Mouse (Mus musculus) retina, adult 2 months (tissue): ENCODE data around the gene Dpp6.

ENCODE experiments used
- DNase-seq: peaks from one replicate; pipeline ENCODE4 v3.0.0-alpha.2; 2012; ENCODE audit warnings: low read depth, low spot score

Dpp6 gene

GRCm38 (mm10) chr5:27373931-27374330 lies 556.9 kb downstream of the Dpp6 start:
- no peak for DNase-seq

GRCm38 (mm10) chr5:27375841-27376240 lies 558.8 kb downstream of the Dpp6 start:
- DNase-seq = no peak

GRCm38 (mm10) chr5:27380656-27381385 lies 563.8 kb downstream of the Dpp6 start:
- DNase-seq = no peak

DNA sequence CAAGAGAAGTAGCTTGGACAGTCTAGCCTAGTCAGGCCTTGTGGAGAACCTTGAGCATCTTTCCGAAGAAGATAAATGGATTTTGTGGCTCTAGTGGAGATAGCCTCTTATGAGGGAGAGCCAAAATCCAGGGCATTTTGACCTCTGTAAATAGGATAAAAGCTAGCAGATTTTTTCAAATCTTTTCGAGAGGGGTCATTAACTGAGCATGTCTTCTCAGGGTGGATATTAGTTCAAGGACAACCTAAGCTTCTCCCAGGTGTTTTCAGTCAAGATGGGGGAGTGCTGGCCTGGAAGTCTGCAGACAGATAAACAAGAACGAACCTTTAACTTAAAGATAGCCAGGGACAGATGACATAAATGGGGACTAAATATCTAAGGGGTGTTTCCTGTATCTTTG lies 581.4 kb downstream of the Dpp6 start:
- DNase-seq = no peak

- DNase-seq = no peak
Measured at GRCm38 (mm10) chr5:27399111-27399510, 582.1 kb downstream of the Dpp6 start.

GRCm38 (mm10) chr5:27402616-27403015 lies 585.6 kb downstream of the Dpp6 start:
- DNase-seq = no peak

GRCm38 (mm10) chr5:27408854-27409253 lies 591.9 kb downstream of the Dpp6 start:
- DNase-seq = no peak

DNA sequence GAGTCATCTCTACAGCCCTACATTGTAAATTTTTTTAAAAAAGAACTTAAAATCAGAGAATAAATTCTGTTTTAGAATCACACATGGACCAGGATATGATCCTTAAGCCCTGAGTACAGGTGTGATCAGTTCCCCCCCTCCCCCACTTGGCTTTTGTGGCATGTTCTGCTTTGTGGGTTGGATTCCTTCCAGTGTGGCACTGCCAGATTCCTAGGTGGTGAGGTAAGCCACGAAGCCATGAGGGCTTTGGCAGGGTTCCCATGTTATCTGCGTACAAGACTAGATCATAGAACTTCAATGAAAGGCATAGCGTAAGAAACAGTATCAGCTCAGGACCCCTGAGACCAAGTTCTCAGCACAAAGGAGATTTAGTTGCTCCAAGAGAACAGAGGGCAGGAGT lies 596.0 kb downstream of the Dpp6 start:
- DNase-seq = no peak

DNA sequence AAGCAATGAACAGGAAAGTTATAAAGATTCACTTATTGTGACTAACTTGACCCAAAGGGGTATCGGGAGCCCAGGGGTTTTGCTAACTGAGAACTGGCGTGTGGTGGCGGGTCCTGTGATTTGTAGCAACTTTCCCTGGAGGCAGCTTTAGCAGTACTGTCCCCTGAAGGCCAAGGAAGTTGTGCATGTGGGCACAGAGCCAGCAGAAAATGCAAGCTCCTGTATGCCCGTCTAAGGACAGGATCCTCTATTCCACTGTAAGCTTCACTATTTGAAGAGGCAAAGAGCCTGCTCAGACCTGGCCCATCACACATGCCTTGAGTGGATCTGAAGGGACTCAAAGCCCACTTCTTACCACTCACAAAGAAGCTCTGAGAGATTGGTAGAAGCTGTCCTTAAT lies 598.5 kb downstream of the Dpp6 start:
- DNase-seq = no peak

GRCm38 (mm10) chr5:27416571-27416970 lies 599.6 kb downstream of the Dpp6 start:
- no peak for DNase-seq

GRCm38 (mm10) chr5:27417398-27417797 lies 600.4 kb downstream of the Dpp6 start:
- DNase-seq = no peak

GRCm38 (mm10) chr5:27418856-27419255 lies 601.9 kb downstream of the Dpp6 start:
- no peak for DNase-seq

DNA sequence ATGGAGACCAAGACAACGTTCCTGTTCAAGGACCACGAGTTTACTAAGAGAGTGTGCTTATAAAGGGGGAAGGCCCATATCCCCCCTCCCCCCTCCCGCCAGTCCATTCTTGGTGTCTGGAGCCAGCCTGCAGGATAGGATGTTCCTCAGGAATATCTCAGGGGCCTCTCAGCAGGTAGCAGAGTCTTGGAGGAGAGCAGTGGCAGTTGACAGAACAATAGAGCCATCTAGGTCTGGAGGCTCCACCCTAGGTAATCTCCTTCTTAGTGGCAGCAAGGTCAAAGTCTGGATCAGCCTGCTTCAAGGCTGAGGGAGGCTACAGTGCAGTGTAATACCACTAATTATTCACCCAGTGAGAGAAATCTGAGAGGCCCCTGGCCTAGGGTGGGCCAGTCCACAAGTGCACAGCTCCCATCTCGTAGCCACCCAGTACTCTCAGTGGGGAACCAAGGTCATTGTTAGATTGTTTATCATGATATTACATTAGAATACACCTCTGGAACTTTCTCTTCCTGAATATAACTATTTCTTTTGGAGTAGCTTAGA lies 604.2 kb downstream of the Dpp6 start:
- DNase-seq = no peak

DNA sequence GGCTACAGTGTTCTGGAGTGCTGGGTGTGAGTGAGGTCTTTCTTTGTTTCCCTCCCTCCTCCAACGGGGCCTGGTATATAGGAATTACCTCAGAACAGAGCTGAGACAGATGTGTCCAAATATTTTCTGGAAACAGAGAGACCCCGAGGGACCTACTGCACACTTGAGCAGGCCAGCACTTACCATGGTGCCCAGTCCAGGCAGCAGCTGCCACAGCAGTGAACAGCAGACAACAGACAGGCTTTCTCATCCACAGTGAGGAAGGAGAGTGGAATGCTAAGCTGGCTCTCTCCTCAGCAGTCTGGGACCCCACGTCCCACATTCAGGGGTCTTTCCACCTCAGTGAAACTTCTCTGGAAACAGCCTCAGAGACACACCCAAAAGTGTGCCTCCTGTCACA lies 606.8 kb downstream of the Dpp6 start:
- DNase-seq = no peak

DNA sequence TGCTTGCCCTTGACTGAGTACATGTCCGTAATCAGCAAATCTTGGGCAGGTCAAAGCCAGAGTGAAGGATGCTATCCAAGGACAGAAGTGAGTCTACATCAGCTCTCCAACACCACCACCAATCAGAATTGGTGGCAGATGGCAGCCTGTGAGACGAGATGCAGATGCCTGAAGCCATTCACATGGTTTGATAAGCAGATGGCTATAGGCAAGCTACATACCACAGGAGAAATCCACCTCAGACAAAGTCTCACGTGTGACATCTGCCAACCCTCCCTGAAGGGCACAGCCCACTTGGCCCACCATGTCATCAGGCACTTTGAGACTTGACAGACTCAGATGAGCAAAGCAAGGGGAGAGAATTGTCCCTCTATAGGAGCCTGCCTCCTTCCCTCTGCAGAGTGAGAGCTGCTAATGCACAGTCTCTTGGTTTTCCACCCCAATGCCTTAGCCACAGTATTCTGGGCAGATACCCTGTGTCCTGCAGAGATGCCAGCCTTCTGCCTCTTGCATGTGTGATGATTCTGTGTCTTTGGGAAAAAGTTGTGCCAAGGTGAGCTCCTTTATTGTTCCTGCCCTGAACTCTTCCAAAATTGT lies 607.6 kb downstream of the Dpp6 start:
- DNase-seq = no peak

DNA sequence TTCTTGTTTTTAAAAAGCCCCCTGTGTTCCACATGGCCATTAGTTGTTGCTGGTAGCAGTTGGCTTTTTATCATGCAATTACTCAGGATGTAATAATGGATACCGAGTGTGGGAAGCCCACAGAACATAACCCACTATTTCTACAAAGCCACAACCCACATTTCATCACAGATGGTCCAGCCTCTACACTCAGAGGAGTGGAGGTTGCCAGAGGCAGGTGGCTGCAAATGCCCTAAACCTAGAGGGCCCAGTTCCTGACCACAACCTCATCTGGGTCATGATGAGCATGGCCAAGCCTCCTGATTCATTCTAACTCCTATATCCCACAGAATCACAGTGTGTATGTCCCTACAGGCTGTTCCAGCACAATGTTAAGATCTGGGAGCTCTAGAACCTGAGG lies 609.2 kb downstream of the Dpp6 start:
- DNase-seq = no peak

DNA sequence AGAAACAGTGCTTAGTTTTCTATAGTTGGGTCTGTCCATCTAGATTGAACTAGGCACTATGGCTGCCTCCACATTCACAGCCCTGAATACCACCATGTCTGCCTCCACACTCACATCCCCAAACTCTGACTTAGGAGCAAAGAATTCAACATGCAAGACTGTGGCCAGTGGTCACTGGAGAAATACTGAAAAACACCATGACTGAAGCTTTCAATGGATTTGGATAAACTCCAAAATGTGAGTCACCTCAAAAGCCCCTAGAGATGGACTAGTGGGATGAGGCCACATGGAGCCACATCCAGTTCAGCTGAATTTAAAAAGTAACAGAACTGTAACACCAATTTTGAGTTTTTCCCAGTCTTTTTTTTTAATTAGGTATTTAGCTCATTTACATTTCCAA lies 616.6 kb downstream of the Dpp6 start:
- no peak for DNase-seq

DNA sequence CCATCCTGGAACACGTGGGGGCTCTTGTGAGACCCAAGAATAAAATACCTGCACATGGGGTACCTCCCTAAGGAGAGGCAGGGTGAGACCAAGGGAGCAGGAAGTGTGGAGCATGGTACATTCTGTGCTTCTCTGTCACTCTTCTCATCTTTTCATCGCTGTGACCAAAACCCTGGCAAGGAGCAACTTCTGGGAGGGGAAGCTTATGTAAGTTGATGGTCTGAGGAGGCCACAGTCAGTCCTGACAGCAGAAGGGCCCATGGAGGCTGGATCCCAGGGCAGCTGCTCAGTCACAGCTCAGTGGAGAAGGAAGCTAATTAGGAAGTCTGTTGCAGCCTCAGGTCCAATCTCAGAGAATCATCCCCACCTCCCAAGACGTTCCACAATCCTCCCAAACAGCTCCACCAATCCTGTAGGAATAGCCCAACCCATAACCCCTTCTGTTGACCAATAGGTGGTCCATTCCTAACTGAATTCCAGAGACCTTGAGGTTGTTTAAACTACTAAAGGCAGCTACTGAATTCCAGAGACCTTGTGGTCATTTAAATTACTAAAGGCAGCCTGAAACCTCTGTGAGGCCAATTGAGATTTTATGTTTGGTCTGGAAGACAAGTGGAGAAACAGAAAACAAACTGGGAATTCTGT lies 636.3 kb downstream of the Dpp6 start:
- no peak for DNase-seq

DNA sequence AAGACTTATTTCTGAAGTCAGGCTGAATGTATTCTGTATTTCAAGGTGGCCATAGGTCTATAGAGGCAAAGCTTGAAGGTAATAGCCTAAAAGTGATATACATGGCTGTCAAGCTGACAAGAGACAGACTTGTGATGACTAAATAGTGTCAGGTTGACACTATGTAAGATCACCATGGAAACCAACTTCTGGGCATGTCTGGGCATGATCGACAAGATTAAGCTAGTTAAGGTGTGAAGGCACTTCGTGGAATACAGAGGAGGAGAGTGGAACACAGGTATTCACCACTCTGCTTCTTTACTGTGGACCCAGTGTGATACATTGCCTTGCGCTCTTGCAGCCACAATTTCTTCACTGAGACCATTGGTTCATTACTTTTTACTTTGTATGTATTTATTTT lies 637.4 kb downstream of the Dpp6 start:
- DNase-seq = no peak

- no peak for DNase-seq
Measured at GRCm38 (mm10) chr5:27456981-27457380, 640.0 kb downstream of the Dpp6 start.

DNA sequence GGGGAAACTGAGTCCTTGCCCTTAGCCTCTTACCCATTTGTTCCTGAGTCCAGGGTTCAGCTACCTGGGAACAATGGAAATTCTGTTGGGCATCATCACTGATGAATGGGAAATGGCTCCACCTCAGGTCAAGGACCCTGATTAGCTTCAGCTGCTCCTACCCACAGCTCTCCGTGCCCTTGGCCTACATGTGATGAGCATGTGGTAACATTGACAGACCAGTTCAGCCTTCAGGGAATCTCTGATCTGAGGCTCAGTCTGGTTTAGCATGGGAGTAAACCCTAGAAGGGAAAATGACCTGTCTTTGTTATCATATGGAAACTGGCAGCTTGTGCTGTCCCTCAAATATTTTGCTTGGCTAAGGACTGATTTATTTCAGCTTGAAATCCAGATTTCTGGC lies 640.7 kb downstream of the Dpp6 start:
- DNase-seq = no peak

DNA sequence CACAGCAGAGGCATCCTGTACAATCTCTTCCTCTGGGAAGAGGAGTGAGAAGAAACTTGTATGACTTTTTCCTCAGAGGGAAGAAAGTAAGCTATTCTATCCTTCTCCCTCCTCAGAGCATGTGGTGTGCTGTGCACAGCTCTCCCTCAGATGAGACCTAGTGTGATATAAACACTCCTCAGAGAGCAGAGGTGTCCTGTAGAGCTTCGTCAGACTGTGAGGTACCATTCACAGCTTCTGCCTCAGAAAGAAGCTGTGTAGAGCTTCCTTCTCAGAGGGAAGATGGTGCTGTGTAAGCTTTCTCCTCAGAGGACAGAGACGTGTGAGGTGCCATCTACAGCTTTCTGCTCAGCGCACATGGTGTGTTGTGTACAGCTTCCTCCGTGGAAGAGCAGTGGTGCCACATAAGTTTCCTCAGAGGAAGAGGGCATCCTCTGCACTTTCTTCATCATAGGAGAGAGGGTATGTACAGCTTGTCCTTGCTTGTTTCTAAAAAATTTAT lies 658.0 kb downstream of the Dpp6 start:
- DNase-seq = no peak

DNA sequence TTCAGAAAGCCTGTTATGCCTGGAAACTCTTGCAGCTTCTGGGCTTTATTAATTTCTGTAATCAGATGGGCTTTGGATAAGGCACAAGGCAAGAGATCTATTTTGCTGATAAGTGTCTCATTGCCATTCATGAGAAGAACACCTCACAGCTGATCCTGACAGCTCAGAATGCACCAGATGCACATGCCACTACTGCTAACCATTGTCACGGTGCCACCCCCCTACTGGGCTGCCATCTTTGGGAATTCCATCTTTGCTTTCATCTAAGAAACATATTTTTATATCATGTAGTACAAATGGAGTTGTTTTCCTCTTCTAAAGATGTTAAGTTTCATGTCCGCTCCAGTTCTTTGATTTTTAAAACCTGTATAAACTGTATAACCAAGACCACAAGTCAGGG lies 664.7 kb downstream of the Dpp6 start:
- DNase-seq = no peak
